Mouse (Mus musculus) limb, embryonic 15.5 days (tissue): Measurements from ENCODE around the gene Hgf. TPM values are rescaled to one million over a fixed set of nuclear protein-coding genes. Genes with fewer than 3 reads are reported as not detected.

ENCODE experiments used
- ATAC-seq: fragments of 200-750 bp; cut with Nextera tagmentation; 2 replicates; pipeline ENCODE4 v1.8.0; 2017; ENCODE audit warnings: low read depth, moderate TSS enrichment; ENCODE audit not compliant: insufficient number of reproducible peaks, low FRiP score, low TSS enrichment
- H3K27ac ChIP-seq: fragments of 300-500 bp; sonication (generic); 2 replicates; pipeline ENCODE4 v1.5.1; 2015; ENCODE audit warnings: moderate library complexity, mild to moderate bottlenecking, inconsistent platforms
- H3K27me3 ChIP-seq: fragments of 300-500 bp; sonication (generic); 2 replicates; pipeline ENCODE4 v1.6.1; 2015; ENCODE audit warnings: inconsistent platforms
- H3K36me3 ChIP-seq: fragments of 300-500 bp; sonication (generic); 2 replicates; pipeline ENCODE4 v1.6.1; 2015; ENCODE audit warnings: inconsistent platforms
- H3K4me1 ChIP-seq: fragments of 300-500 bp; sonication (generic); 2 replicates; pipeline ENCODE4 v1.6.1; 2015; ENCODE audit warnings: inconsistent platforms
- H3K4me2 ChIP-seq: fragments of 300-500 bp; sonication (generic); 2 replicates; pipeline ENCODE4 v1.6.1; 2015; ENCODE audit warnings: mild to moderate bottlenecking, inconsistent platforms
- H3K4me3 ChIP-seq: fragments of 300-500 bp; sonication (generic); 2 replicates; pipeline ENCODE4 v1.5.1; 2015; ENCODE audit warnings: mild to moderate bottlenecking, inconsistent platforms
- H3K9ac ChIP-seq: fragments of 300-500 bp; sonication (generic); 2 replicates; pipeline ENCODE4 v1.6.1; 2015; ENCODE audit warnings: inconsistent platforms
- H3K9me3 ChIP-seq: fragments of 300-500 bp; sonication (generic); 2 replicates; pipeline ENCODE4 v1.6.1; 2016; ENCODE audit warnings: inconsistent platforms
- WGBS: fragments of 180-500 bp; shearing (Covaris S2); methylation state at CpG from one replicate; pipeline ENCODE4 v1.1.7; 2015; 5-methylcytosine and 5-hydroxymethylcytosine counted together
- polyA plus RNA-seq: library from polyadenylated mRNA; unstranded; fragments of >200 nt; fragmentation: Nextera tagmentation; extraction: Ambion mirVana; gene quantifications from 2 replicates; pipeline ENCODE4 v1.2.1, GENCODE M21; 2015

Gene Hgf
- polyA plus RNA-seq, 1 experiment from 2014 or later = 4.5 TPM

GRCm38 (mm10) chr5:16597996-16598395 is 44.7 kb downstream of the Hgf start:
- no peak overlapping the region for H3K4me2 ChIP-seq
- H3K4me1 ChIP-seq = no peaks in the 10 kb centered on the region
- 45% methylated on average over 6 of the region's 6 CpGs for WGBS
- H3K36me3 ChIP-seq = no peaks in the 10 kb centered on the region
- ATAC-seq = no peak
- no peaks in the 10 kb centered on the region for H3K9me3 ChIP-seq
- H3K27me3 ChIP-seq = no peaks in the 10 kb centered on the region
- H3K9ac ChIP-seq = no peak overlapping the region
- no peak overlapping the region for H3K4me3 ChIP-seq
- H3K27ac ChIP-seq = no peak overlapping the region

GRCm38 (mm10) chr5:16601463-16601862 is 48.2 kb downstream of the Hgf start:
- no peaks in the 10 kb centered on the region for H3K36me3 ChIP-seq
- no peaks in the 10 kb centered on the region for H3K4me1 ChIP-seq
- H3K27ac ChIP-seq = no peak overlapping the region
- H3K27me3 ChIP-seq = no peaks in the 10 kb centered on the region
- H3K4me3 ChIP-seq = no peak overlapping the region
- no peak overlapping the region for H3K9ac ChIP-seq
- ATAC-seq = no peak
- H3K9me3 ChIP-seq = no peaks in the 10 kb centered on the region
- 84% methylated on average over 1 of the region's 1 CpGs for WGBS
- H3K4me2 ChIP-seq = no peak overlapping the region

- Histone ChIP-seq H3K4me3 (no peak overlapping the region), H3K36me3 (no peaks in the 10 kb centered on the region), H3K9me3 (no peaks in the 10 kb centered on the region), H3K9ac (no peak overlapping the region), H3K4me2 (no peak overlapping the region), H3K4me1 (no peaks in the 10 kb centered on the region), H3K27ac (no peak overlapping the region), H3K27me3 (no peaks in the 10 kb centered on the region)
- WGBS = 75% methylated on average over 1 of the region's 1 CpGs
- ATAC-seq = no peak
Measured at GRCm38 (mm10) chr5:16632996-16633395, 79.7 kb downstream of the Hgf start.

- H3K36me3 ChIP-seq = no peaks in the 10 kb centered on the region
- no peaks in the 10 kb centered on the region for H3K9me3 ChIP-seq
- no peak overlapping the region for H3K4me3 ChIP-seq
- H3K27me3 ChIP-seq = no peaks in the 10 kb centered on the region
- H3K9ac ChIP-seq = no peak overlapping the region
- H3K4me1 ChIP-seq = no peaks in the 10 kb centered on the region
- H3K4me2 ChIP-seq = no peak overlapping the region
- ATAC-seq = no peak
- no peak overlapping the region for H3K27ac ChIP-seq
- WGBS = 51% methylated on average over 7 of the region's 7 CpGs
Measured at GRCm38 (mm10) chr5:16646417-16646816, 93.1 kb downstream of the Hgf start.

- no peaks in the 10 kb centered on the region for H3K9me3 ChIP-seq
- H3K4me3 ChIP-seq = no peak overlapping the region
- H3K9ac ChIP-seq = no peak overlapping the region
- no peaks in the 10 kb centered on the region for H3K4me1 ChIP-seq
- no peaks in the 10 kb centered on the region for H3K36me3 ChIP-seq
- ATAC-seq = no peak
- H3K27ac ChIP-seq = no peak overlapping the region
- no peak overlapping the region for H3K4me2 ChIP-seq
- no peaks in the 10 kb centered on the region for H3K27me3 ChIP-seq
Measured at GRCm38 (mm10) chr5:16647701-16648100, 94.4 kb downstream of the Hgf start.

- WGBS = 84% methylated on average over 1 of the region's 1 CpGs
- H3K4me2 ChIP-seq = no peak overlapping the region
- no peaks in the 10 kb centered on the region for H3K36me3 ChIP-seq
- H3K9me3 ChIP-seq = no peaks in the 10 kb centered on the region
- no peak overlapping the region for H3K4me3 ChIP-seq
- no peak overlapping the region for H3K27ac ChIP-seq
- H3K27me3 ChIP-seq = no peaks in the 10 kb centered on the region
- H3K9ac ChIP-seq = no peak overlapping the region
- H3K4me1 ChIP-seq = no peaks in the 10 kb centered on the region
- ATAC-seq = no peak
Measured at GRCm38 (mm10) chr5:16650240-16650639, 96.9 kb downstream of the Hgf start.

GRCm38 (mm10) chr5:16654022-16654421 is 100.7 kb downstream of the Hgf start:
- Histone ChIP-seq H3K9ac (no peak overlapping the region), H3K36me3 (no peaks in the 10 kb centered on the region), H3K27ac (no peak overlapping the region), H3K4me1 (no peaks in the 10 kb centered on the region), H3K4me3 (no peak overlapping the region), H3K4me2 (no peak overlapping the region), H3K9me3 (no peaks in the 10 kb centered on the region), H3K27me3 (no peaks in the 10 kb centered on the region)
- WGBS = 29% methylated on average over 7 of the region's 7 CpGs
- no peak for ATAC-seq

Other genes starting within 250 kb of the Hgf start
- gene Gm28710, start 238.3 kb downstream of the Hgf start, polyA plus RNA-seq = not detected in 2 replicates